Comparison of ENCODE assay signal across 8 mouse cellular contexts in the genomic region with DNA sequence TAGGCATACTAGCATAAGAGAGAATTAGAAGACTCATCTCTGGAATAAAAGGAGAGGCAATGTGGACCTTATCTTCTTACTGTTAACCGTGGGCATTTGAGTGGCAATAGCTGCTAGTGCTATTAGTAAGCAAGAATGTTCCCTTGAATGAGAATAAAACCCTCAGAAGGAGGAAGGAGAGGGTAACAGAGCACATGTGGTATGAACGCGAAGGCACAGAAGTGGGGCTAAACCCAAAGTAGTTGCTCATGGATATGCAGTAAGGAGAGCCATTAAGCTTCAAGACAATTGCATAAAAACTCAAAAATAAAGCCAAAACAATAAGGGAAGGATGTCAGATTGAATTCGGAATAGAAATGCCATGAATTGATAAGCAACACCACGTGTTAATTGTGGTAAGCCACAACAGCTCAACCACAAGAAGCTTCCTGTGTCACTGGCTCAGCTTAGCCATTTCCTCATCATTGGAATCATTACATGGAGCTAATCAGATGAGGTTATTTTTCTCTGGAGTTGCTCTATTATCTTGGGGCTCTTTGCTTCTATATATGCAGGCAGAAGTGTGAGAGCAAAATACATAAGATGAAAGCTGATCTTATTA.
"Had no signal": no experiment of that assay in that cellular context is flagged by ENCODE, and none has a peak within 500 bp of the region (broad histone marks: within the 10 kb centered on the region; RNA-seq: fewer than 3 reads in every experiment).

No protein-coding gene starts in this region.

- ATAC-seq: midbrain, embryonic 15.5 days had no signal

- DNase-seq: kidney, postnatal 14 days; liver; lung, adult 18-20 months; retina, postnatal 1 day; right cerebral cortex, postnatal 4 days; spleen, adult 18-20 months; thymus, postnatal 4 days had no signal
